Mouse (Mus musculus) urinary bladder, adult 2 months (tissue): ENCODE measurements around the gene Rad50. TPM values are rescaled to one million over a fixed set of nuclear protein-coding genes. Genes with fewer than 3 reads are reported as not detected.

Experiments used
- DNase-seq: peaks from one replicate; pipeline ENCODE4 v3.0.0; 2022; ENCODE audit warnings: low spot score
- polyA plus RNA-seq: library from polyadenylated mRNA; depleted of rRNA; stranded (reverse); fragments of >200 nt; gene quantifications from 2 replicates; pipeline ENCODE4 v1.2.3, GENCODE M21; 2012; rRNA removed

Gene Rad50
- polyA plus RNA-seq, result 10.2 and 13.9 TPM in 2 replicates

GRCm38 (mm10) chr11:53706934-53707717 is at the start of gene Rad50:
TSS of gene Rad50 (minus strand) at chr11:53707319.
- peak; percentile 93 for DNase-seq

GRCm38 (mm10) chr11:53755011-53755595 is 48.0 kb upstream of the Rad50 start:
- DNase-seq, result no peak

- DNase-seq, result no peak
Observed at GRCm38 (mm10) chr11:53749716-53750352, 42.7 kb upstream of the Rad50 start.

GRCm38 (mm10) chr11:53749306-53749705 is 42.2 kb upstream of the Rad50 start:
- DNase-seq, result no peak

GRCm38 (mm10) chr11:53748614-53749013 is 41.5 kb upstream of the Rad50 start:
- no peak for DNase-seq

- no peak for DNase-seq
Observed at GRCm38 (mm10) chr11:53747985-53748384, 40.9 kb upstream of the Rad50 start.

GRCm38 (mm10) chr11:53745260-53745659 is 38.1 kb upstream of the Rad50 start:
- DNase-seq, result no peak

- no peak for DNase-seq
Observed at GRCm38 (mm10) chr11:53742353-53742752, 35.2 kb upstream of the Rad50 start.

- DNase-seq, result no peak
Observed at GRCm38 (mm10) chr11:53737573-53737946, 30.4 kb upstream of the Rad50 start.

GRCm38 (mm10) chr11:53736771-53737572 is 29.9 kb upstream of the Rad50 start:
- peak; percentile 46 for DNase-seq

GRCm38 (mm10) chr11:53735682-53736245 is 28.6 kb upstream of the Rad50 start:
- peak; percentile 29 for DNase-seq

- DNase-seq, result no peak
Observed at GRCm38 (mm10) chr11:53734970-53735681, 28.0 kb upstream of the Rad50 start.

- DNase-seq, result no peak
Observed at GRCm38 (mm10) chr11:53734431-53734830, 27.3 kb upstream of the Rad50 start.

- no peak for DNase-seq
Observed at GRCm38 (mm10) chr11:53733824-53734223, 26.7 kb upstream of the Rad50 start.

GRCm38 (mm10) chr11:53732244-53732643 is 25.1 kb upstream of the Rad50 start:
- DNase-seq, result no peak

- DNase-seq, result no peak
Observed at GRCm38 (mm10) chr11:53731457-53731856, 24.3 kb upstream of the Rad50 start.

- DNase-seq, result no peak
Observed at GRCm38 (mm10) chr11:53720715-53721114, 13.6 kb upstream of the Rad50 start, which contains the start of gene Il5. TSS of gene Il5 (plus strand) at chr11:53720794.

GRCm38 (mm10) chr11:53719701-53720100 is 12.6 kb upstream of the Rad50 start:
- no peak for DNase-seq

- no peak for DNase-seq
Observed at GRCm38 (mm10) chr11:53707718-53708009, 545 bp upstream of the Rad50 start.

GRCm38 (mm10) chr11:53706236-53706933 is 734 bp downstream of the Rad50 start:
- peak; percentile 25 for DNase-seq

- DNase-seq, result no peak
Observed at GRCm38 (mm10) chr11:53699351-53699750, 7.8 kb downstream of the Rad50 start.
